Comparison of ENCODE assay signal across 20 mouse cellular contexts in genomic region chr7:4503858-4504257, GRCm38 (mm10). TPM values are rescaled to one million over a fixed set of nuclear protein-coding genes. Genes with fewer than 3 reads are reported as not detected.
DNase-seq lines count a peak whose midpoint lies in the region; ATAC-seq and TF ChIP-seq lines count a peak whose summit lies in the region.
"Had no signal": no experiment of that assay in that cellular context is flagged by ENCODE, and none has a peak within 500 bp of the region (broad histone marks: within the 10 kb centered on the region; RNA-seq: fewer than 3 reads in every experiment).

No protein-coding gene starts in this region.

- in situ Hi-C loops in CH12.LX (cut with MboI; ENCODE audit: low pct_ligation_motif_present, low pct_unique_long_range_greater_than_20kb, low sequenced_read_pairs): no loop called here

- H3K4me2 ChIP-seq in heart, embryonic 14.5 days (ENCODE audit: low read length): no peak overlapping the region
- H3K4me2 ChIP-seq in CH12.LX (ENCODE audit: insufficient read depth, low read depth, poor library complexity, severe bottlenecking): peak overlapping the region; percentile 80
- H3K4me2 ChIP-seq in liver, embryonic 14.5 days (ENCODE audit: low read depth): no peak overlapping the region
- no peak overlapping the region for H3K4me2 ChIP-seq in midbrain, embryonic 13.5 days (replicated peaks)
- H3K4me2 ChIP-seq: forebrain, embryonic 15.5 days; hindbrain, embryonic 15.5 days; limb, embryonic 12.5 days had no signal

- H3K9ac ChIP-seq in heart, embryonic 14.5 days (ENCODE audit: low read length): no peak overlapping the region
- peak overlapping the region; percentile 70; the same call in 1 of the 2 replicates for H3K9ac ChIP-seq in CH12.LX (ENCODE audit: insufficient read depth, low read depth)
- H3K9ac ChIP-seq in liver, embryonic 14.5 days (replicated peaks): no peak overlapping the region
- H3K9ac ChIP-seq in midbrain, embryonic 13.5 days (replicated peaks): no peak overlapping the region
- H3K9ac ChIP-seq: forebrain, embryonic 15.5 days; hindbrain, embryonic 15.5 days; limb, embryonic 12.5 days had no signal

- DNase-seq in heart, postnatal 36 days: no peak
- no peak for DNase-seq in CH12.LX (ENCODE audit: extremely low read depth)
- DNase-seq in liver, embryonic 14.5 days (ENCODE audit: low read depth in 3 of 3, low spot score in 3 of 3): no peak
- DNase-seq in urinary bladder, postnatal 36 days (ENCODE audit: low spot score in 2 of 2): no peak
- no peak for DNase-seq in ovary, postnatal 14 days (ENCODE audit: low spot score)
- DNase-seq: adrenal gland, postnatal 36 days; cerebellum, postnatal 25 days; kidney, adult 11 months; kidney, postnatal 14 days; layer of hippocampus, adult 9-11 months; right cerebral cortex, postnatal 25 days; thymus, postnatal 36 days had no signal

- peak overlapping the region; percentile 49 to 61; a peak in 1 of 4 replicates for H3K27ac ChIP-seq in heart, embryonic 14.5 days (replicated peaks in 1 of 2; ENCODE audit: control insufficient read depth in 1 of 2, insufficient read depth in 1 of 2, low read depth in 2 of 2, low read length in 2 of 2)
- peak overlapping the region; percentile 97 for H3K27ac ChIP-seq in CH12.LX (ENCODE audit: insufficient read depth, low read depth)
- peak overlapping the region; percentile 77 for H3K27ac ChIP-seq in bone marrow, adult 2 months (ENCODE audit: control insufficient read depth, insufficient read depth, low read depth, low read length, poor library complexity)
- peak overlapping the region; percentile 53 for H3K27ac ChIP-seq in liver, embryonic 14.5 days
- no peak overlapping the region for H3K27ac ChIP-seq in midbrain, embryonic 13.5 days
- H3K27ac ChIP-seq: forebrain, embryonic 15.5 days; hindbrain, embryonic 15.5 days; limb, embryonic 12.5 days had no signal

- no peak for TF ChIP-seq CTCF in CH12.LX (conservative IDR thresholded peaks at IDR 0.05 in 1 of 2, IDR thresholded peaks at IDR 0.05 in 1 of 2; ENCODE audit: low read depth in 2 of 2, low read length in 2 of 2)
- no peak for TF ChIP-seq CTCF in bone marrow, adult 2 months (IDR thresholded peaks at IDR 0.05; ENCODE audit: control insufficient read depth, insufficient read depth, low read length)
- TF ChIP-seq CTCF in liver, embryonic 14.5 days (IDR thresholded peaks at IDR 0.05; ENCODE audit: low read depth): no peak

- H3K4me3 ChIP-seq in heart, embryonic 14.5 days (ENCODE audit: control insufficient read depth in 1 of 2, insufficient read depth in 1 of 2, low read depth in 1 of 2, low read length in 2 of 2): no peak overlapping the region
- H3K4me3 ChIP-seq in CH12.LX (replicated peaks in 1 of 3; ENCODE audit: low read depth in 2 of 3, low read length in 2 of 3, poor library complexity in 1 of 3): peak overlapping the region in 1 of 3 experiments; percentile 36
- no peak overlapping the region for H3K4me3 ChIP-seq in bone marrow, adult 2 months (replicated peaks; ENCODE audit: control insufficient read depth, low read depth, low read length)
- H3K4me3 ChIP-seq in liver, embryonic 14.5 days (ENCODE audit: insufficient read depth in 1 of 2, low read depth in 2 of 2, low read length in 2 of 2): no peak overlapping the region
- no peak overlapping the region for H3K4me3 ChIP-seq in midbrain, embryonic 13.5 days (replicated peaks)
- H3K4me3 ChIP-seq: erythroblast, embryonic 14.5 days; forebrain, embryonic 15.5 days; hindbrain, embryonic 15.5 days; limb, embryonic 12.5 days had no signal

- H3K79me2 ChIP-seq in CH12.LX (replicated peaks; ENCODE audit: control insufficient read depth, extremely low read depth, insufficient read depth, poor library complexity, severe bottlenecking): peaks cover 25% of the 10 kb centered on the region

- no peak for TF ChIP-seq EP300 in CH12.LX (IDR thresholded peaks at IDR 0.05; ENCODE audit: low read length)
- no peak for TF ChIP-seq EP300 in liver, embryonic 14.5 days (IDR thresholded peaks at IDR 0.05; ENCODE audit: low read depth)

- H3K4me1 ChIP-seq in heart, embryonic 14.5 days (ENCODE audit: control insufficient read depth in 2 of 2, insufficient read depth in 2 of 2, low read length in 2 of 2): peaks cover 15 to 23% of the 10 kb centered on the region in 2 experiments
- H3K4me1 ChIP-seq in CH12.LX (ENCODE audit: control insufficient read depth in 1 of 2, insufficient read depth in 2 of 2): peaks cover 33 to 49% of the 10 kb centered on the region in 2 experiments
- H3K4me1 ChIP-seq in bone marrow, adult 2 months (ENCODE audit: control insufficient read depth, insufficient read depth, low read length): peaks cover 11% of the 10 kb centered on the region
- H3K4me1 ChIP-seq in liver, embryonic 14.5 days (replicated peaks; ENCODE audit: control insufficient read depth in 2 of 2, insufficient read depth in 2 of 2, low read length in 1 of 2): peaks cover 23 to 38% of the 10 kb centered on the region in 2 experiments
- peaks cover 23% of the 10 kb centered on the region for H3K4me1 ChIP-seq in midbrain, embryonic 13.5 days (replicated peaks)

- no peak for TF ChIP-seq RAD21 in CH12.LX (IDR thresholded peaks at IDR 0.05; ENCODE audit: low read depth, low read length)

- ATAC-seq in heart, embryonic 14.5 days (ENCODE audit: insufficient number of reproducible peaks, insufficient read depth, low FRiP score, low read depth): no peak
- ATAC-seq in liver, embryonic 14.5 days (ENCODE audit: insufficient read depth): no peak
- no peak for ATAC-seq in midbrain, embryonic 13.5 days
- ATAC-seq: forebrain, embryonic 15.5 days had no signal

- H3K27me3 ChIP-seq in heart, embryonic 14.5 days (ENCODE audit: control insufficient read depth, insufficient read depth, low read length): no peaks in the 10 kb centered on the region
- H3K27me3 ChIP-seq in CH12.LX (replicated peaks): no peaks in the 10 kb centered on the region
- no peaks in the 10 kb centered on the region for H3K27me3 ChIP-seq in liver, embryonic 14.5 days (ENCODE audit: control insufficient read depth, insufficient read depth, low read length)
- H3K27me3 ChIP-seq in midbrain, embryonic 13.5 days: 0 out of 2 replicates have a peak, but pooled peaks cover 3% of the 10 kb centered on the region
- H3K27me3 ChIP-seq: forebrain, embryonic 15.5 days; limb, embryonic 12.5 days had no signal

- H3K9me3 ChIP-seq in heart, embryonic 14.5 days (ENCODE audit: control insufficient read depth, low read length): no peaks in the 10 kb centered on the region
- no peaks in the 10 kb centered on the region for H3K9me3 ChIP-seq in CH12.LX (replicated peaks; ENCODE audit: low read length)
- H3K9me3 ChIP-seq in liver, embryonic 14.5 days (ENCODE audit: control insufficient read depth, low read length): no peaks in the 10 kb centered on the region
- H3K9me3 ChIP-seq in midbrain, embryonic 13.5 days: no peaks in the 10 kb centered on the region
- H3K9me3 ChIP-seq: forebrain, embryonic 15.5 days; hindbrain, embryonic 15.5 days; limb, embryonic 12.5 days had no signal

- TF ChIP-seq POLR2A in CH12.LX (IDR thresholded peaks at IDR 0.05; ENCODE audit: low read depth, low read length): no peak
- TF ChIP-seq POLR2A in bone marrow, adult 2 months (IDR thresholded peaks at IDR 0.05; ENCODE audit: borderline replicate concordance, control insufficient read depth, low read depth, low read length): no peak

- intact Hi-C loops in heart, postnatal 36 days (cut with DNase I): no loop called here

- WGBS in heart, embryonic 14.5 days: 78% methylated on average over 5 of the region's 5 CpGs
- WGBS in bone marrow, adult 2 months: 35% methylated on average over 5 of the region's 5 CpGs
- WGBS in liver, embryonic 14.5 days (ENCODE audit: insufficient replicate concordance): 45% methylated on average over 5 of the region's 5 CpGs
- WGBS in midbrain, embryonic 13.5 days: 85% methylated on average over 5 of the region's 5 CpGs

- dilution Hi-C loops in CH12.LX (cut with MboI; ENCODE audit: extremely low pct_ligation_motif_present, extremely low pct_unique_long_range_greater_than_20kb, low sequenced_read_pairs): no loop called here

- H3K36me3 ChIP-seq in heart, embryonic 14.5 days (ENCODE audit: control insufficient read depth, insufficient read depth, low read length): peaks cover 37% of the 10 kb centered on the region
- H3K36me3 ChIP-seq in CH12.LX (replicated peaks in 1 of 2; ENCODE audit: control insufficient read depth in 1 of 2, insufficient read depth in 1 of 2, low read length in 1 of 2): peaks cover 0 to 10% of the 10 kb centered on the region in 2 experiments
- no peaks in the 10 kb centered on the region for H3K36me3 ChIP-seq in liver, embryonic 14.5 days (replicated peaks; ENCODE audit: control insufficient read depth, insufficient read depth, low read depth)
- H3K36me3 ChIP-seq in midbrain, embryonic 13.5 days: 0 out of 2 replicates have a peak, but pooled peaks cover 4% of the 10 kb centered on the region
- H3K36me3 ChIP-seq: forebrain, embryonic 15.5 days; hindbrain, embryonic 15.5 days had no signal

RNA-seq across cellular contexts. Expression of gene Ppp1r12c, which starts 2.4 kb away (rescaled TPM):
- polyA plus RNA-seq in heart, embryonic 14.5 days (2014; fragmentation: Nextera tagmentation; extraction: Ambion mirVana): 41.7 and 47.7 TPM in 2 replicates
- 10 to 100 TPM; 59.7 to 62.2 TPM for total RNA-seq in heart, postnatal 36 days (2021)
- 55.8 and 60.5 TPM in 2 replicates for total RNA-seq in CH12.LX (2012; rRNA removed)
- total RNA-seq in CH12.LX (2014; rRNA removed): 71.0 and 78.1 TPM in 2 replicates
- polyA plus RNA-seq in CH12.LX (2012; ENCODE audit: insufficient read length, low read depth): 103 and 112 TPM in 2 replicates
- polyA plus RNA-seq in bone marrow, adult 2 months (2011; ENCODE audit: insufficient read depth, insufficient read length, low replicate concordance, missing spikeins): 163 and 340 TPM in 2 replicates
- 16.2 and 22.2 TPM in 2 replicates for polyA plus RNA-seq in liver, embryonic 14.5 days (2012; rRNA removed)
- 15.6 and 22.2 TPM in 2 replicates for polyA plus RNA-seq in liver, embryonic 14.5 days (2014; fragmentation: Nextera tagmentation; extraction: Ambion mirVana)
- polyA plus RNA-seq in midbrain, embryonic 13.5 days (2015; fragmentation: Nextera tagmentation; extraction: Ambion mirVana): 34.9 and 51.9 TPM in 2 replicates

RNA-seq across cellular contexts. Expression of gene Tnnt1, which starts 12.3 kb away (rescaled TPM):
- polyA plus RNA-seq in heart, embryonic 14.5 days (2014; fragmentation: Nextera tagmentation; extraction: Ambion mirVana): 479 and 551 TPM in 2 replicates
- 10 to 100 TPM; 20.0 to 21.3 TPM for total RNA-seq in heart, postnatal 36 days (2021)
- total RNA-seq in CH12.LX (2012; rRNA removed) (0.25 and 0.30 TPM in 2 replicates), CH12.LX (2014; rRNA removed) (0.53 TPM in 1 of 2 replicates, not detected in the other)
- polyA plus RNA-seq in CH12.LX (2012; ENCODE audit: insufficient read length, low read depth): 0.36 and 0.76 TPM in 2 replicates
- polyA plus RNA-seq in bone marrow, adult 2 months (2011; ENCODE audit: insufficient read depth, insufficient read length, low replicate concordance, missing spikeins): 7.4 and 30.5 TPM in 2 replicates
- polyA plus RNA-seq in liver, embryonic 14.5 days (2012; rRNA removed): 2.0 and 4.0 TPM in 2 replicates
- polyA plus RNA-seq in liver, embryonic 14.5 days (2014; fragmentation: Nextera tagmentation; extraction: Ambion mirVana): 2.6 and 3.3 TPM in 2 replicates
- polyA plus RNA-seq in midbrain, embryonic 13.5 days (2015; fragmentation: Nextera tagmentation; extraction: Ambion mirVana): 5.4 and 6.3 TPM in 2 replicates

RNA-seq across cellular contexts. Expression of gene Tnni3, which starts 20.2 kb away (rescaled TPM):
- 2,958 and 3,056 TPM in 2 replicates for polyA plus RNA-seq in heart, embryonic 14.5 days (2014; fragmentation: Nextera tagmentation; extraction: Ambion mirVana)
- over 10,000 TPM in 1 of 2 experiments, 1,000 to 10,000 TPM in 1; 9,756 to 10,673 TPM for total RNA-seq in heart, postnatal 36 days (2021)
- 0.51 and 0.59 TPM in 2 replicates for total RNA-seq in CH12.LX (2012; rRNA removed)
- 0.64 TPM in 1 of 2 replicates, not detected in the other for total RNA-seq in CH12.LX (2014; rRNA removed)
- polyA plus RNA-seq in CH12.LX (2012; ENCODE audit: insufficient read length, low read depth): 1.6 and 2.0 TPM in 2 replicates
- 4.9 and 25.9 TPM in 2 replicates for polyA plus RNA-seq in bone marrow, adult 2 months (2011; ENCODE audit: insufficient read depth, insufficient read length, low replicate concordance, missing spikeins)
- polyA plus RNA-seq in liver, embryonic 14.5 days (2012; rRNA removed): 0.30 and 0.35 TPM in 2 replicates
- 0.45 TPM in 1 of 2 replicates, not detected in the other for polyA plus RNA-seq in liver, embryonic 14.5 days (2014; fragmentation: Nextera tagmentation; extraction: Ambion mirVana)
- polyA plus RNA-seq in midbrain, embryonic 13.5 days (2015; fragmentation: Nextera tagmentation; extraction: Ambion mirVana): 1.4 and 2.3 TPM in 2 replicates
- total RNA-seq: gastrocnemius, adult 18-20 months had no signal
- polyA plus RNA-seq: erythroblast, embryonic 14.5 days had no signal

RNA-seq across cellular contexts. Expression of gene Dnaaf3, which starts 28.4 kb away (rescaled TPM):
- polyA plus RNA-seq in heart, embryonic 14.5 days (2014; fragmentation: Nextera tagmentation; extraction: Ambion mirVana): 0.15 and 0.51 TPM in 2 replicates
- 1 to 10 TPM; 2.0 to 3.0 TPM for total RNA-seq in heart, postnatal 36 days (2021)
- total RNA-seq in CH12.LX (2012; rRNA removed) (0.46 and 0.59 TPM in 2 replicates), CH12.LX (2014; rRNA removed) (0.16 TPM in 1 of 2 replicates, not detected in the other)
- 0.83 and 1.1 TPM in 2 replicates for polyA plus RNA-seq in CH12.LX (2012; ENCODE audit: insufficient read length, low read depth)
- 1.2 and 2.2 TPM in 2 replicates for polyA plus RNA-seq in bone marrow, adult 2 months (2011; ENCODE audit: insufficient read depth, insufficient read length, low replicate concordance, missing spikeins)
- polyA plus RNA-seq in liver, embryonic 14.5 days (2012; rRNA removed): 0.39 and 0.42 TPM in 2 replicates
- polyA plus RNA-seq in liver, embryonic 14.5 days (2014; fragmentation: Nextera tagmentation; extraction: Ambion mirVana): 0.09 TPM in 1 of 2 replicates, not detected in the other
- polyA plus RNA-seq in midbrain, embryonic 13.5 days (2015; fragmentation: Nextera tagmentation; extraction: Ambion mirVana): 1.5 and 2.3 TPM in 2 replicates
- total RNA-seq: gastrocnemius, adult 18-20 months had no signal

RNA-seq across cellular contexts. Expression of gene Eps8l1, which starts 43.4 kb away (rescaled TPM):
- 2.1 and 4.7 TPM in 2 replicates for polyA plus RNA-seq in heart, embryonic 14.5 days (2014; fragmentation: Nextera tagmentation; extraction: Ambion mirVana)
- 1 to 10 TPM; 1.5 to 3.5 TPM for total RNA-seq in heart, postnatal 36 days (2021)
- total RNA-seq in CH12.LX (2012; rRNA removed) (5.8 and 6.0 TPM in 2 replicates), CH12.LX (2014; rRNA removed) (4.2 and 5.4 TPM in 2 replicates)
- polyA plus RNA-seq in CH12.LX (2012; ENCODE audit: insufficient read length, low read depth): 8.4 and 11.3 TPM in 2 replicates
- polyA plus RNA-seq in bone marrow, adult 2 months (2011; ENCODE audit: insufficient read depth, insufficient read length, low replicate concordance, missing spikeins): 7.3 and 16.5 TPM in 2 replicates
- polyA plus RNA-seq in liver, embryonic 14.5 days (2012; rRNA removed): 1.0 and 1.6 TPM in 2 replicates
- polyA plus RNA-seq in liver, embryonic 14.5 days (2014; fragmentation: Nextera tagmentation; extraction: Ambion mirVana): 0.10 and 1.2 TPM in 2 replicates
- 5.5 and 8.2 TPM in 2 replicates for polyA plus RNA-seq in midbrain, embryonic 13.5 days (2015; fragmentation: Nextera tagmentation; extraction: Ambion mirVana)
- polyA plus RNA-seq: erythroblast, embryonic 14.5 days had no signal

Comparison
In these comparisons a context has a peak if more than half of its experiments do, and no peak if none do; other contexts are left out.
1. RNA of gene Tnnt1, which starts 12.3 kb away (polyA plus RNA-seq): 479 to 551 TPM in heart, embryonic 14.5 days; 7.4 to 30.5 TPM in bone marrow, adult 2 months, 5.4 to 6.3 TPM in midbrain, embryonic 13.5 days, 2.0 to 4.0 TPM in liver, embryonic 14.5 days and 0.36 to 0.76 TPM in CH12.LX; every median in the first group is over 10 times any median in the second.
2. RNA of gene Tnni3, which starts 20.2 kb away (polyA plus RNA-seq): 2,958 to 3,056 TPM in heart, embryonic 14.5 days; 4.9 to 25.9 TPM in bone marrow, adult 2 months, 1.4 to 2.3 TPM in midbrain, embryonic 13.5 days, 1.6 to 2.0 TPM in CH12.LX and 0.30 to 0.45 TPM in liver, embryonic 14.5 days; every median in the first group is over 100 times any median in the second.